Mouse (Mus musculus) lung, postnatal 0 days (tissue): ENCODE results near the gene Kantr.

Experiments
- CTCF ChIP-seq: IDR thresholded peaks from 2 replicates; pipeline ENCODE4 v1.5.1; 2016; ENCODE audit warnings: antibody characterized with exemption, mild to moderate bottlenecking
- EP300 ChIP-seq: IDR thresholded peaks from 2 replicates; pipeline ENCODE4 v1.6.1; 2016; ENCODE audit warnings: antibody characterized with exemption, mild to moderate bottlenecking, control low read depth

GRCm38 (mm10) chrX:152336546-152337332, 9.4 kb upstream of the Kantr start:
- TF ChIP-seq CTCF (peak; percentile 15; the same call in 1 of the 2 replicates), EP300 (0 out of 2 replicates have a peak, but pooled peaks have one; percentile 13)
